Mouse (Mus musculus): ENCODE data around the gene Arhgef10l.

- TF ChIP-seq CTCF (IDR thresholded peaks at IDR 0.05; ENCODE audit: low read depth, low read length) (no peak), POLR2A (IDR thresholded peaks at IDR 0.05; ENCODE audit: borderline replicate concordance, low read depth, low read length) (no peak)
Measured at GRCm38 (mm10) chr4:140584240-140584639, 81.6 kb downstream of the Arhgef10l start.
